Mouse (Mus musculus): ENCODE data around the gene Spry2.

- TF ChIP-seq GATA1 (IDR thresholded peaks at IDR 0.05; ENCODE audit: low read length) = no peak
- no peak for TF ChIP-seq TAL1 (IDR thresholded peaks at IDR 0.05; ENCODE audit: low read length)
Observed at GRCm38 (mm10) chr14:105905935-105906334, 9.3 kb upstream of the Spry2 start.

Measured in erythroblast, embryonic 14.5 days (primary cell).